Mouse (Mus musculus) embryonic facial prominence, embryonic 15.5 days (tissue): Measurements from ENCODE around the gene Zdhhc9. TPM values are rescaled to one million over a fixed set of nuclear protein-coding genes. Genes with fewer than 3 reads are reported as not detected.
"Not testable (repeated sequence)": the region's sequence is repeated elsewhere in the genome, so short reads cannot be mapped to it uniquely, and the experiment has no call there.

ENCODE experiments used
- ATAC-seq: fragments of 200-750 bp; cut with Nextera tagmentation; 2 replicates; pipeline ENCODE4 v1.8.0; 2017; ENCODE audit warnings: low read depth, moderate TSS enrichment; ENCODE audit not compliant: insufficient number of reproducible peaks, low FRiP score, low TSS enrichment
- H3K27ac ChIP-seq: fragments of 300-500 bp; sonication (generic); replicated peaks from 2 replicates; pipeline ENCODE4 v1.5.1; 2015; ENCODE audit warnings: mild to moderate bottlenecking, inconsistent platforms
- H3K27me3 ChIP-seq: fragments of 300-500 bp; sonication (generic); 2 replicates; pipeline ENCODE4 v1.6.1; 2015; ENCODE audit warnings: inconsistent platforms
- H3K36me3 ChIP-seq: fragments of 300-500 bp; sonication (generic); 2 replicates; pipeline ENCODE4 v1.6.1; 2015; ENCODE audit warnings: mild to moderate bottlenecking, inconsistent platforms
- H3K4me1 ChIP-seq: fragments of 300-500 bp; sonication (generic); 2 replicates; pipeline ENCODE4 v1.6.1; 2015; ENCODE audit warnings: inconsistent platforms
- H3K4me2 ChIP-seq: fragments of 300-500 bp; sonication (generic); replicated peaks from 2 replicates; pipeline ENCODE4 v1.6.1; 2015; ENCODE audit warnings: mild to moderate bottlenecking, inconsistent platforms
- H3K4me3 ChIP-seq: fragments of 300-500 bp; sonication (generic); replicated peaks from 2 replicates; pipeline ENCODE4 v1.5.1; 2015; ENCODE audit warnings: mild to moderate bottlenecking, inconsistent platforms
- H3K9ac ChIP-seq: fragments of 300-500 bp; sonication (generic); 2 replicates; pipeline ENCODE4 v1.6.1; 2015; ENCODE audit warnings: inconsistent platforms
- H3K9me3 ChIP-seq: fragments of 300-500 bp; sonication (generic); replicated peaks from 2 replicates; pipeline ENCODE4 v1.6.1; 2016; ENCODE audit warnings: inconsistent platforms
- WGBS: fragments of 180-500 bp; shearing (Covaris S2); methylation state at CpG from one replicate; pipeline ENCODE4 v1.1.7; 2015; 5-methylcytosine and 5-hydroxymethylcytosine counted together
- polyA plus RNA-seq: library from polyadenylated mRNA; unstranded; fragments of >200 nt; fragmentation: Nextera tagmentation; extraction: Ambion mirVana; gene quantifications from 2 replicates; pipeline ENCODE4 v1.2.1, GENCODE M21; 2015

The Zdhhc9 gene
- 6.6 and 6.7 TPM in 2 replicates for polyA plus RNA-seq

- Histone ChIP-seq H3K9ac (peak within 1 kb of the TSS; percentile 18; the same call in 1 of the 2 replicates), H3K9me3 (no peaks in the 10 kb centered on the region), H3K4me1 (0 out of 2 replicates have a peak, but pooled peaks cover 4% of the 10 kb centered on the region), H3K27ac (peak within 1 kb of the TSS; percentile 39; the same call in 1 of the 2 replicates), H3K4me2 (peak within 1 kb of the TSS; percentile 48), H3K4me3 (peak within 1 kb of the TSS; percentile 61), H3K36me3 (no peaks in the 10 kb centered on the region), H3K27me3 (no peaks in the 10 kb centered on the region)
- WGBS: 19% methylated on average over 34 of the region's 34 CpGs
- ATAC-seq: peak; percentile 97
Observed at GRCm38 (mm10) chrX:48208519-48209185, at the start of gene Zdhhc9. Gene Zdhhc9 (minus strand): TSS chrX:48208878.

GRCm38 (mm10) chrX:48257011-48257410, 48.3 kb upstream of the Zdhhc9 start:
- H3K27ac ChIP-seq: 0 out of 2 replicates have a peak overlapping the region, but pooled peaks have one; percentile 11
- no peak for ATAC-seq
- no peaks in the 10 kb centered on the region for H3K36me3 ChIP-seq
- H3K9ac ChIP-seq: 0 out of 2 replicates have a peak overlapping the region, but pooled peaks have one; percentile 21
- H3K9me3 ChIP-seq: no peaks in the 10 kb centered on the region
- H3K4me2 ChIP-seq: peak overlapping the region; percentile 51
- peak overlapping the region; percentile 57 for H3K4me3 ChIP-seq
- 14% methylated on average over 16 of the region's 16 CpGs for WGBS
- no peaks in the 10 kb centered on the region for H3K4me1 ChIP-seq
- H3K27me3 ChIP-seq: no peaks in the 10 kb centered on the region

GRCm38 (mm10) chrX:48256468-48257007, 47.9 kb upstream of the Zdhhc9 start, which contains the start of gene Utp14a:
Gene Utp14a (plus strand): TSS chrX:48256862.
- Histone ChIP-seq H3K9me3 (no peaks in the 10 kb centered on the region), H3K36me3 (no peaks in the 10 kb centered on the region), H3K4me1 (no peaks in the 10 kb centered on the region), H3K27ac (peak within 1 kb of the TSS; percentile 83), H3K27me3 (no peaks in the 10 kb centered on the region), H3K4me2 (peak within 1 kb of the TSS; percentile 51), H3K9ac (peak within 1 kb of the TSS; percentile 26; the same call in 1 of the 2 replicates), H3K4me3 (peak within 1 kb of the TSS; percentile 57)
- WGBS: 11% methylated on average over 33 of the region's 33 CpGs
- peak; percentile 98 for ATAC-seq

- Histone ChIP-seq H3K4me1 (no peaks in the 10 kb centered on the region), H3K27ac (peak overlapping the region; percentile 83), H3K9ac (peak overlapping the region; percentile 26; the same call in 1 of the 2 replicates), H3K27me3 (no peaks in the 10 kb centered on the region), H3K4me3 (peak overlapping the region; percentile 57), H3K9me3 (no peaks in the 10 kb centered on the region), H3K4me2 (peak overlapping the region; percentile 51), H3K36me3 (no peaks in the 10 kb centered on the region)
- 19% methylated on average over 18 of the region's 18 CpGs for WGBS
- 0 out of 2 replicates have a peak, but pooled peaks have one; percentile 17 for ATAC-seq
Observed at GRCm38 (mm10) chrX:48255830-48256428, 47.3 kb upstream of the Zdhhc9 start.

- no peaks in the 10 kb centered on the region for H3K36me3 ChIP-seq
- H3K4me2 ChIP-seq: no peak overlapping the region
- H3K4me3 ChIP-seq: no peak overlapping the region
- 57% methylated on average over 7 of the region's 7 CpGs for WGBS
- H3K9ac ChIP-seq: no peak overlapping the region
- H3K4me1 ChIP-seq: no peaks in the 10 kb centered on the region
- no peaks in the 10 kb centered on the region for H3K27me3 ChIP-seq
- H3K27ac ChIP-seq: no peak overlapping the region
- ATAC-seq: no peak
- H3K9me3 ChIP-seq: no peaks in the 10 kb centered on the region
Observed at GRCm38 (mm10) chrX:48234417-48234816, 25.7 kb upstream of the Zdhhc9 start.

- no peak for ATAC-seq
- Histone ChIP-seq H3K27ac (no peak overlapping the region), H3K4me2 (no peak overlapping the region), H3K36me3 (no peaks in the 10 kb centered on the region), H3K9me3 (no peaks in the 10 kb centered on the region), H3K4me3 (no peak overlapping the region), H3K4me1 (no peaks in the 10 kb centered on the region), H3K9ac (no peak overlapping the region), H3K27me3 (no peaks in the 10 kb centered on the region)
- WGBS: 81% methylated on average over 7 of the region's 7 CpGs
Observed at GRCm38 (mm10) chrX:48226225-48226624, 17.5 kb upstream of the Zdhhc9 start.

- Histone ChIP-seq H3K9ac (no peak overlapping the region), H3K36me3 (no peaks in the 10 kb centered on the region), H3K4me3 (no peak overlapping the region), H3K27ac (no peak overlapping the region), H3K4me2 (no peak overlapping the region), H3K9me3 (no peaks in the 10 kb centered on the region), H3K4me1 (no peaks in the 10 kb centered on the region), H3K27me3 (no peaks in the 10 kb centered on the region)
- no peak for ATAC-seq
- WGBS: 82% methylated on average over 7 of the region's 7 CpGs
Observed at GRCm38 (mm10) chrX:48222706-48223105, 14.0 kb upstream of the Zdhhc9 start.

- no peak for ATAC-seq
Observed at GRCm38 (mm10) chrX:48219468-48219867, 10.8 kb upstream of the Zdhhc9 start.

GRCm38 (mm10) chrX:48209746-48210145, 1.1 kb upstream of the Zdhhc9 start:
- ATAC-seq: not testable (repeated sequence)

More at GRCm38 (mm10) chrX:48219468-48219867, 10.8 kb upstream of the Zdhhc9 start:
- Histone ChIP-seq H3K9ac (no peak overlapping the region), H3K4me2 (no peak overlapping the region), H3K9me3 (no peaks in the 10 kb centered on the region), H3K4me1 (no peaks in the 10 kb centered on the region), H3K27me3 (no peaks in the 10 kb centered on the region), H3K27ac (no peak overlapping the region), H3K36me3 (no peaks in the 10 kb centered on the region), H3K4me3 (no peak overlapping the region)
- WGBS: 74% methylated on average over 5 of the region's 5 CpGs

GRCm38 (mm10) chrX:48207761-48208487, 754 bp downstream of the Zdhhc9 start:
- Histone ChIP-seq H3K9me3 (no peaks in the 10 kb centered on the region), H3K36me3 (no peaks in the 10 kb centered on the region), H3K4me3 (peak overlapping the region; percentile 61), H3K27me3 (no peaks in the 10 kb centered on the region), H3K9ac (peak overlapping the region; percentile 7; the same call in 1 of the 2 replicates), H3K4me2 (peak overlapping the region; percentile 48), H3K27ac (peak overlapping the region; percentile 39; the same call in 1 of the 2 replicates), H3K4me1 (0 out of 2 replicates have a peak, but pooled peaks cover 4% of the 10 kb centered on the region)
- peak; percentile 86 for ATAC-seq
- WGBS: 15% methylated on average over 33 of the region's 36 CpGs

More at GRCm38 (mm10) chrX:48209746-48210145, 1.1 kb upstream of the Zdhhc9 start:
- not testable (repeated sequence) for H3K4me2 ChIP-seq, H3K9me3 ChIP-seq, H3K4me1 ChIP-seq, H3K27ac ChIP-seq, H3K9ac ChIP-seq, H3K27me3 ChIP-seq, H3K4me3 ChIP-seq, H3K36me3 ChIP-seq
- WGBS: 81% methylated on average over 2 of the region's 4 CpGs
